Mouse (Mus musculus) heart, adult 10 weeks (tissue): ENCODE results near the gene Ccdc30. TPM values are rescaled to one million over a fixed set of nuclear protein-coding genes. Genes with fewer than 3 reads are reported as not detected.

ENCODE experiments used
- polyA plus RNA-seq: library from polyadenylated mRNA; stranded (reverse); fragments of 350-450 nt; fragmentation: Illumina TruSeq; extraction: RNeasy Lipid Tissue Mini Kit (QIAGEN cat#74804); gene quantifications from one replicate; pipeline ENCODE4 v1.2.3, GENCODE M21; 2014; ENCODE audit warnings: low read depth, low replicate concordance

Gene Ccdc30
- polyA plus RNA-seq = not detected

GRCm38 (mm10) chr4:119415072-119415753 is at the start of gene Ccdc30:
Gene Ccdc30, minus strand, starts transcription at chr4:119415521.

GRCm38 (mm10) chr4:119422294-119422964 is 7.1 kb upstream of the Ccdc30 start, which contains the start of the genes Ppcs and Zmynd12:
Gene Ppcs, minus strand, starts transcription at chr4:119422420.
Gene Zmynd12, plus strand, starts transcription at chr4:119422814.

GRCm38 (mm10) chr4:119320131-119320830 is 95.0 kb downstream of the Ccdc30 start, which contains the start of gene Ppih:
Gene Ppih, minus strand, starts transcription at chr4:119320546.

GRCm38 (mm10) chr4:119294415-119295133 is 120.7 kb downstream of the Ccdc30 start, which contains the start of gene Ybx1:
Gene Ybx1, minus strand, starts transcription at chr4:119294604.

Other genes starting within 250 kb of the Ccdc30 start
- gene Zfp691, start 241.3 kb downstream of the Ccdc30 start, polyA plus RNA-seq = 16.1 TPM
- gene Ermap, start 225.5 kb downstream of the Ccdc30 start, polyA plus RNA-seq = not detected
- gene Svbp, start 220.2 kb downstream of the Ccdc30 start, polyA plus RNA-seq = 29.8 TPM
- not detected for gene Tmem269, start 197.3 kb downstream of the Ccdc30 start, polyA plus RNA-seq
- 11.2 TPM for gene AU022252, start 182.8 kb downstream of the Ccdc30 start, polyA plus RNA-seq
- 11.7 TPM for gene P3h1, start 182.6 kb downstream of the Ccdc30 start, polyA plus RNA-seq
- gene Cldn19, start 160.1 kb downstream of the Ccdc30 start, polyA plus RNA-seq = not detected
- gene Ybx1, start 120.9 kb downstream of the Ccdc30 start, polyA plus RNA-seq = 947 TPM
- gene Ppih, start 95.0 kb downstream of the Ccdc30 start, polyA plus RNA-seq = 13.4 TPM
- gene Ppcs, start 6.9 kb upstream of the Ccdc30 start, polyA plus RNA-seq = 9.9 TPM
- gene Zmynd12, start 7.3 kb upstream of the Ccdc30 start, polyA plus RNA-seq = not detected
- 1.2 TPM for gene Rimkla, start 77.1 kb upstream of the Ccdc30 start, polyA plus RNA-seq
- gene Foxj3, start 121.5 kb upstream of the Ccdc30 start, polyA plus RNA-seq = 19.0 TPM
- 5.9 TPM for gene Frg2f1, start 124.0 kb upstream of the Ccdc30 start, polyA plus RNA-seq
- not detected for gene Guca2a, start 222.2 kb upstream of the Ccdc30 start, polyA plus RNA-seq
- gene Guca2b, start 243.4 kb upstream of the Ccdc30 start, polyA plus RNA-seq = not detected